Mouse (Mus musculus) small intestine, adult 2 months (tissue): ENCODE measurements around the gene Tnp2.

Experiments used
- CTCF ChIP-seq: fragments of 200-500 bp; IDR thresholded peaks from 2 replicates; pipeline ENCODE4 v1.5.1; 2012; ENCODE audit warnings: low read depth, mild to moderate bottlenecking, control low read depth, inconsistent platforms, low read length, moderate library complexity, mixed read lengths; ENCODE audit not compliant: insufficient replicate concordance, insufficient read length; ENCODE audit errors: extremely low read depth
- POLR2A ChIP-seq: fragments of 200-500 bp; IDR thresholded peaks from 2 replicates; pipeline ENCODE4 v1.6.1; 2012; ENCODE audit warnings: low read depth, mild to moderate bottlenecking, control low read depth, inconsistent platforms, low read length, moderate library complexity

- no peak for TF ChIP-seq CTCF
- no peak for TF ChIP-seq POLR2A
These were observed at the start of gene Tnp2 for GRCm38 (mm10) chr16:10788271-10788670.
